Mouse (Mus musculus): ENCODE data around the gene Phlpp1. TPM values are rescaled to one million over a fixed set of nuclear protein-coding genes. Genes with fewer than 3 reads are reported as not detected.

Gene Phlpp1
- polyA plus RNA-seq, 1 experiment from 2014 or later = 1.3 TPM

DNA sequence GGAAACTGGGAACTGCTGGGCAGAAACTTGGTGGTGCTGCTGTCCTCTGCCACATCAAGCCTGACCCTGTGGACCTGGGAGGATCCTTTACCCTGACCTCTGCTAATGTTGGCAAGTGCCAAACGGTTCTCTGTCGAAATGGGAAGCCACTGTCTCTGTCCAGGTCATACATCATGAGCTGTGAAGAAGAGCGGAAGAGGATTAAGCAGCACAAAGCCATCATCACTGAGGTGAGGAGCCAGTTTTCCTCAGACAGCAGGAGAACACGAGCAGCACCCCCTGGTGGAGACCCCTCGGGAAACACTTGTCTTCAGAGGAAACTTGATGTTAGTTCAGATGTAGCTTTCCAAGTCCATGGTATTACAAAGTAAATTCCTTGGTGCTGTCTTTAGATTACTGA, 218.1 kb downstream of the Phlpp1 start:
- H3K27ac ChIP-seq (replicated peaks) = no peak overlapping the region
- 14% methylated on average over 5 of the region's 5 CpGs for WGBS
- H3K9ac ChIP-seq (ENCODE audit: low read length) = no peak overlapping the region
- peaks cover 3% of the 10 kb centered on the region; the same call in 1 of the 2 replicates for H3K36me3 ChIP-seq (ENCODE audit: control insufficient read depth, insufficient read depth, low read length)
- H3K27me3 ChIP-seq (ENCODE audit: control insufficient read depth, insufficient read depth, low read length) = no peaks in the 10 kb centered on the region
- TF ChIP-seq CTCF (IDR thresholded peaks at IDR 0.05; ENCODE audit: low read depth) (peak; percentile 87), EP300 (optimal IDR thresholded peaks at IDR 0.05) (no peak)
- peak; percentile 74 for DNase-seq (ENCODE audit: low spot score)
- H3K4me3 ChIP-seq (ENCODE audit: low read depth, low read length) = no peak overlapping the region
- H3K9me3 ChIP-seq (ENCODE audit: control insufficient read depth, low read length) = no peaks in the 10 kb centered on the region
- no peak for ATAC-seq (ENCODE audit: low FRiP score, low TSS enrichment)
- no peaks in the 10 kb centered on the region for H3K4me1 ChIP-seq (replicated peaks; ENCODE audit: control insufficient read depth, insufficient read depth)
- H3K4me2 ChIP-seq (replicated peaks; ENCODE audit: low read depth) = no peak overlapping the region

GRCm38 (mm10) chr1:106393072-106393471, 221.5 kb downstream of the Phlpp1 start:
- Histone ChIP-seq H3K4me3 (ENCODE audit: low read depth, low read length) (no peak overlapping the region), H3K9me3 (ENCODE audit: control insufficient read depth, low read length) (no peaks in the 10 kb centered on the region), H3K27ac (replicated peaks) (no peak overlapping the region), H3K4me1 (replicated peaks; ENCODE audit: control insufficient read depth, insufficient read depth) (no peaks in the 10 kb centered on the region), H3K4me2 (replicated peaks; ENCODE audit: low read depth) (no peak overlapping the region), H3K27me3 (ENCODE audit: control insufficient read depth, insufficient read depth, low read length) (no peaks in the 10 kb centered on the region), H3K36me3 (ENCODE audit: control insufficient read depth, insufficient read depth, low read length) (peaks cover 3% of the 10 kb centered on the region; the same call in 1 of the 2 replicates), H3K9ac (ENCODE audit: low read length) (no peak overlapping the region)
- 98% methylated on average over 6 of the region's 6 CpGs for WGBS
- ATAC-seq (ENCODE audit: low FRiP score, low TSS enrichment) (no peak), DNase-seq (ENCODE audit: low spot score) (no peak)
- no peak for TF ChIP-seq CTCF (IDR thresholded peaks at IDR 0.05; ENCODE audit: low read depth)
- TF ChIP-seq EP300 (optimal IDR thresholded peaks at IDR 0.05) = no peak

- Histone ChIP-seq H3K36me3 (ENCODE audit: control insufficient read depth, insufficient read depth, low read length) (peaks cover 3% of the 10 kb centered on the region; the same call in 1 of the 2 replicates), H3K27ac (replicated peaks) (no peak overlapping the region), H3K4me2 (replicated peaks; ENCODE audit: low read depth) (no peak overlapping the region), H3K9ac (ENCODE audit: low read length) (no peak overlapping the region), H3K9me3 (ENCODE audit: control insufficient read depth, low read length) (no peaks in the 10 kb centered on the region), H3K4me3 (ENCODE audit: low read depth, low read length) (no peak overlapping the region), H3K27me3 (ENCODE audit: control insufficient read depth, insufficient read depth, low read length) (no peaks in the 10 kb centered on the region), H3K4me1 (replicated peaks; ENCODE audit: control insufficient read depth, insufficient read depth) (no peaks in the 10 kb centered on the region)
- no peak for DNase-seq (ENCODE audit: low spot score)
- ATAC-seq (ENCODE audit: low FRiP score, low TSS enrichment) = no peak
- TF ChIP-seq EP300 (optimal IDR thresholded peaks at IDR 0.05) = no peak
- 86% methylated on average over 2 of the region's 2 CpGs for WGBS
Measured at GRCm38 (mm10) chr1:106394678-106395077, 223.1 kb downstream of the Phlpp1 start.

- no peak overlapping the region for H3K27ac ChIP-seq (replicated peaks)
- H3K36me3 ChIP-seq (ENCODE audit: control insufficient read depth, insufficient read depth, low read length) = peaks cover 3% of the 10 kb centered on the region; the same call in 1 of the 2 replicates
- DNase-seq (ENCODE audit: low spot score) (peak; percentile 60), ATAC-seq (ENCODE audit: low FRiP score, low TSS enrichment) (peak; percentile 76)
- no peak overlapping the region for H3K4me3 ChIP-seq (ENCODE audit: low read depth, low read length)
- no peak overlapping the region for H3K4me2 ChIP-seq (replicated peaks; ENCODE audit: low read depth)
- TF ChIP-seq EP300 (optimal IDR thresholded peaks at IDR 0.05) = no peak
- TF ChIP-seq CTCF (IDR thresholded peaks at IDR 0.05; ENCODE audit: low read depth) = peak; percentile 93
- no peaks in the 10 kb centered on the region for H3K27me3 ChIP-seq (ENCODE audit: control insufficient read depth, insufficient read depth, low read length)
- WGBS = 4% methylated on average over 2 of the region's 2 CpGs
- H3K4me1 ChIP-seq (replicated peaks; ENCODE audit: control insufficient read depth, insufficient read depth) = no peaks in the 10 kb centered on the region
- no peak overlapping the region for H3K9ac ChIP-seq (ENCODE audit: low read length)
- no peaks in the 10 kb centered on the region for H3K9me3 ChIP-seq (ENCODE audit: control insufficient read depth, low read length)
Measured at GRCm38 (mm10) chr1:106395476-106395875, 223.9 kb downstream of the Phlpp1 start.

DNA sequence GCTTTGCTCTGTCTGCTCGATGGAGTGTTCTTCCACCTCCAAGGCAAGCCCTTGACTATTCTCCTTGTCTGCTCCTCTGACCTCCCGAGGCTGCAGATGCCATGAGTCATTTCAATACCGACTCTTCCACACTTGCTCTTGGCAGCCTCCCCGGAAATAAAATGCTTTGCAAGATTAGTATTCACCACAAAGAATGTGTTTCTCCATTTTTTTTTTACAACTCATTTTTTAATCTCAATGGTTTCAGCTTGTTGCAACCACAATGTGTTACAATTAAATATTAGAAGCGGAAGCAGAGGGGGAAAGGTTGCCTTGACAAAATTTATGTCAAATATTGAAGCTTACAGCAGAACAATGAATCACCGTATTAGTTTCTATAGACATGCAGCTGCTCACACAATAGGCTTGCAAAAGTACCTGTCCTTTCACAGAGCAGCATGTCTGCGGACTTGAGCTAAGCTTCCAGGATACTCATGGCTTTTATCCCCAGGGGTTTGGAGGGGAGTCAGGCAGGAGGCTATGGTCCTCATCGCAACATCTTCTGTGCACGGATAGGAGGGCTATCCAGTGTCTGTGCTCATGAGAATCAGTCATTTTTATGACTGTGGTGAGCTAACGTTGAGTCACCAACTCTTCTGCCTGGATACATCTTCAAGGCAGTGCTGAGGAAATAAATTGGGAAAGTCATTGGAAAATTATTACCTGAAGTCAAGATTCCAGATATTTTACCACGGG, 229.5 kb downstream of the Phlpp1 start:
- H3K36me3 ChIP-seq (ENCODE audit: control insufficient read depth, insufficient read depth, low read length) = no peaks in the 10 kb centered on the region
- DNase-seq (ENCODE audit: low spot score) = peak; percentile 22
- no peak overlapping the region for H3K9ac ChIP-seq (ENCODE audit: low read length)
- TF ChIP-seq EP300 (optimal IDR thresholded peaks at IDR 0.05) (no peak), CTCF (IDR thresholded peaks at IDR 0.05; ENCODE audit: low read depth) (no peak)
- H3K9me3 ChIP-seq (ENCODE audit: control insufficient read depth, low read length) = no peaks in the 10 kb centered on the region
- H3K4me3 ChIP-seq (ENCODE audit: low read depth, low read length) = no peak overlapping the region
- no peak overlapping the region for H3K4me2 ChIP-seq (replicated peaks; ENCODE audit: low read depth)
- peak; percentile 61 for ATAC-seq (ENCODE audit: low FRiP score, low TSS enrichment)
- no peaks in the 10 kb centered on the region for H3K27me3 ChIP-seq (ENCODE audit: control insufficient read depth, insufficient read depth, low read length)
- no peak overlapping the region for H3K27ac ChIP-seq (replicated peaks)
- no peaks in the 10 kb centered on the region for H3K4me1 ChIP-seq (replicated peaks; ENCODE audit: control insufficient read depth, insufficient read depth)
- 40% methylated on average over 11 of the region's 11 CpGs for WGBS

GRCm38 (mm10) chr1:106403011-106403501, 231.5 kb downstream of the Phlpp1 start:
- H3K9me3 ChIP-seq (ENCODE audit: control insufficient read depth, low read length) = no peaks in the 10 kb centered on the region
- no peak for DNase-seq (ENCODE audit: low spot score)
- 81% methylated on average over 6 of the region's 6 CpGs for WGBS
- H3K4me2 ChIP-seq (replicated peaks; ENCODE audit: low read depth) = no peak overlapping the region
- no peak for ATAC-seq (ENCODE audit: low FRiP score, low TSS enrichment)
- no peaks in the 10 kb centered on the region for H3K4me1 ChIP-seq (replicated peaks; ENCODE audit: control insufficient read depth, insufficient read depth)
- no peaks in the 10 kb centered on the region for H3K36me3 ChIP-seq (ENCODE audit: control insufficient read depth, insufficient read depth, low read length)
- no peak overlapping the region for H3K9ac ChIP-seq (ENCODE audit: low read length)
- H3K27me3 ChIP-seq (ENCODE audit: control insufficient read depth, insufficient read depth, low read length) = no peaks in the 10 kb centered on the region
- no peak overlapping the region for H3K4me3 ChIP-seq (ENCODE audit: low read depth, low read length)
- H3K27ac ChIP-seq (replicated peaks) = no peak overlapping the region
- TF ChIP-seq EP300 (optimal IDR thresholded peaks at IDR 0.05) (no peak), CTCF (IDR thresholded peaks at IDR 0.05; ENCODE audit: low read depth) (no peak)
